Mouse (Mus musculus): Measurements from ENCODE around the gene Gsdme.

The Gsdme gene

DNA sequence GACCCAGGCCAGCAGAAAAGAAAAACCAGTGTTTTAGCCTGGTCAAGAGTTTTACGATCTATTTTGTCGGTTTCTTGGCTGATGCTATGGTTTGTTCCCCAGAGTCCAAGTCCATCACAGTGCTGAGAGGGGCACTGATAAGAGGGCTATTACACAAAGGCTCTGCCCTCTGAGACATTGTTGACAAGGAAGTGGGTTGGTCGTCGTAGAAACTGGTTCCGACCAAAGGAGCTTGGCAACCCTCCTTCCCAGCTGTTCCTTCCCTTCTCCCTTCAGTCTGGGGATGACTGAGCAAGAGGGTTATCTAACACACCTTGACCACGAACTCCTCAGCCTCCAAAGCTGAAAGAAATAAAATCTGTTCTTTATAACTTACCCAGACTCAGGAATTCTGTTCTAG is at the start of gene Gsdme:
TSS of gene Gsdme (minus strand) at position 193 of the 400 bp plus-strand sequence.
- in situ Hi-C loops (cut with MboI, MseI), result no loop called here

DNA sequence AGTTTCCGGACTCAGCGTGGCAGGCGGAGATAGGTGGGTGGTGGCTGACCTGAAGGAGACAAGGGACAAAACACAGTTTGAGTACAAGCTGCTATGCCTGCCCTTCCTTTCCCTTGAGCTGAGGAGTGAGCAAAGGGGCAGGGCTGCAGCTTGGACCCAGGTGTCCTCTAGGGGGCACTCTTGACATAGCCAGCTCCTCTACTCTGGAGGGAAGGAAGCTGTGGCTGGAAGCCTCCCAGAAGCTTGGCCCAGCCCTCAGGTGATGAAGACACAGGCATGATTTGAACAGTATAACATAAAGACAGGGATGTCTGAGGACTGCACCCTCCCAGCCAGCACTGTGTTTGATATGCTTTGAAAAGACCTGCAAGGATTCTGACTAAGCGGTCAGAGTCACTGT is 49.0 kb upstream of the Gsdme start:
- in situ Hi-C loops (cut with MboI, MseI), result no loop called here

DNA sequence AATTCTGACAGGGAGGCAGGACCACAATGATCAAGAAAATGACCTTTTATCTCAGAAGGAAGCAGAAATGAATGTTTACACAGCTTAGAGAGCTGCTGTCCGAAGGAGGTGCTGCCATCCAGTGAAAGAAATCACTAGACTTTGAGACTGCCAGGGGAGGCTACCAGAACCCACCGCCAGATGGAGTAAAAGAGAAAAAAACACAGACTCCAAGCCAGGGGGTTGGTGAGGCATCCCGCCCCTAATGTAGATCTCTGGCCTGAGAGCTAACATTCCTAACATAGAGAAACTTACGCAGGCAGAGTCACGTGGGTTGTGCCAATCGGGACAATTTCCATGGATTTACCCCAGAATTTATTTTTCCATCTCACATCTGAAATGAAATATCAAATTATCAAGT is 45.4 kb upstream of the Gsdme start:
- in situ Hi-C loops (cut with MboI, MseI), result loop anchor here in 1 of 2 experiments (5.0 kb wide), 1 partner anchor 228 kb away; no protein-coding TSS in a partner anchor

- in situ Hi-C loops (cut with MboI, MseI), result loop anchor here in 1 of 2 experiments (5.0 kb wide), 1 partner anchor 231 kb away; no protein-coding TSS in a partner anchor
Measured at GRCm38 (mm10) chr6:50306625-50307024, 43.0 kb upstream of the Gsdme start.

DNA sequence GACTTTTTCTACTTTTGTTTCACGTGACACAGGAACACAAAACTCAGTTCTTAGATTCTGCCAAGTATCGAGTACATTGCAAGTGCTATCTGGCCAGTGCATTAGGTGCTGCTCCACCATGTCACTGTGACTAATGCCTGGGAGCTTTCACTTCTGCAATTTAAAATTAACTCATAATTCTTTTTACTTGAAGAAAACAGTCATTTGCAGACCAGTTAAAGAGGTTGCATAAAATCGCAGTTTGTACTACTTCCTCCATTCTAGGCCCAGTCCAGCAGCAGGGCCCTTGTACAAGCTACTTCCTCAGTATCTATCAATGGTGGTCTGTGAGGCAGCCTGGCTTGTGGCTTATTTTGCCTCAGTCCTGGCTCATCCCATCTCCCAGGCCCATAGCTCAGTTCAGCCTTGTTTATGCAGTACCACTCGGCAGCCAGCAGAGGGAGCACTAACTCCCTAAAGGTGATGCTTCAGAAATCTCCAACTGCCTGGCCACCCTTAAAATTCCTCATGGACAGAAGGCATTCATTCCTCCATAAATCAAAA is 41.4 kb upstream of the Gsdme start:
- in situ Hi-C loops (cut with MboI, MseI), result loop anchor here (5.0 kb wide), 1 partner anchor 232 kb away; no protein-coding TSS in a partner anchor

GRCm38 (mm10) chr6:50301121-50301520 is 37.5 kb upstream of the Gsdme start:
- in situ Hi-C loops (cut with MboI, MseI), result loop anchor here in 1 of 2 experiments (5.0 kb wide), 1 partner anchor 236 kb away; no protein-coding TSS in a partner anchor

DNA sequence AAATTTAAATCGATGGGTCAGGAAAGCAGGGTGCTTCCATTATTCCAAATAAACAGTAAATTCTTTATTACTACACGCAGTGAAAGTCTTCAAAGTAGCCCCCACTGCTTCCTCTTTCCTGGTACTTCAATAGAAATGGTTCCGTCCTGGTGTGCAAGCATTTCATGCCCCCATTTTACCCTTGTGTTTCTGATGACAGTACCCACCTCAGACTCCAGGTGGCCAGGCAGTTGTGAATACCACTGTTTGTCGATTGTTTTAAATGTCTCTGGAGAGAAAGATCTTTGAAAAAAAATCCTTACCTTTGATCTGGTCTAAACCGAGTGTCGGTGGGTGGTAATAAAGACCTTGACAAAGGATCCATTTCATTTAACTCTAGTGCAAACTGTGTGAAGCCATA is 37.0 kb upstream of the Gsdme start:
- in situ Hi-C loops (cut with MboI, MseI), result loop anchor here in 1 of 2 experiments (5.0 kb wide), 1 partner anchor 237 kb away; no protein-coding TSS in a partner anchor

- in situ Hi-C loops (cut with MboI, MseI), result loop anchor here (5.0 to 10.0 kb wide), 2 partner anchors 194 to 782 kb away; no protein-coding TSS in a partner anchor
Measured at GRCm38 (mm10) chr6:50299071-50299470, 35.4 kb upstream of the Gsdme start.

DNA sequence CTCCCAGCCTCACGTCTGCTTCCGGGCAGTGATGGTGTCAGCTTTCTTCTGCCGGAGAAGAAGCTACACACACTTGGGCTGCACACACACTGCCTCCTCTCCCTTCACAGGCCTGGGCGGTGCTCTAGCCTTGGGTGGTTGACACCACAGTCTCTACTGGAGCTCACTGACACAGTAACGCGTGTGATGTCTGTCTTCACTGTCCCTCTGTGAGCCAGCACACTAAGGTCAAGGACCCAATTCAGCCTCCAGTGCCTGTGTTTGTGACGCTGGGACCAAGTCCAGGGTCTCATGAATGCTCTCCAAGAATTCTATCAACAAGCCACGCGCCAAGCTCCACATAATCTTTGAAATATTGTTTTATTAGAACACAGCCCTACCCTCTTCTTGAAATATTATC is 34.0 kb upstream of the Gsdme start:
- in situ Hi-C loops (cut with MboI, MseI), result loop anchor here (5.0 to 10.0 kb wide), 2 partner anchors 193 to 780 kb away; no protein-coding TSS in a partner anchor

- in situ Hi-C loops (cut with MboI, MseI), result loop anchor here (5.0 to 10.0 kb wide), 2 partner anchors 190 to 778 kb away; no protein-coding TSS in a partner anchor
Measured at GRCm38 (mm10) chr6:50295136-50295535, 31.5 kb upstream of the Gsdme start.

GRCm38 (mm10) chr6:50294128-50294527 is 30.5 kb upstream of the Gsdme start:
- in situ Hi-C loops (cut with MboI, MseI), result loop anchor here in 1 of 2 experiments (10.0 kb wide), 1 partner anchor 189 kb away; no protein-coding TSS in a partner anchor

- in situ Hi-C loops (cut with MboI, MseI), result loop anchor here in 1 of 2 experiments (10.0 kb wide), 1 partner anchor 187 kb away; no protein-coding TSS in a partner anchor
Measured at GRCm38 (mm10) chr6:50291650-50292049, 28.0 kb upstream of the Gsdme start.

- in situ Hi-C loops (cut with MboI, MseI), result loop anchor here in 1 of 2 experiments (5.0 kb wide), 1 partner anchor 765 kb away; no protein-coding TSS in a partner anchor
Measured at GRCm38 (mm10) chr6:50286881-50287280, 23.2 kb upstream of the Gsdme start.

- in situ Hi-C loops (cut with MboI, MseI), result no loop called here
Measured at GRCm38 (mm10) chr6:50279642-50280041, 16.0 kb upstream of the Gsdme start.

- in situ Hi-C loops (cut with MboI, MseI), result no loop called here
Measured at GRCm38 (mm10) chr6:50273947-50274346, 10.3 kb upstream of the Gsdme start.

- in situ Hi-C loops (cut with MboI, MseI), result no loop called here
Measured at GRCm38 (mm10) chr6:50273416-50273815, 9.8 kb upstream of the Gsdme start.

DNA sequence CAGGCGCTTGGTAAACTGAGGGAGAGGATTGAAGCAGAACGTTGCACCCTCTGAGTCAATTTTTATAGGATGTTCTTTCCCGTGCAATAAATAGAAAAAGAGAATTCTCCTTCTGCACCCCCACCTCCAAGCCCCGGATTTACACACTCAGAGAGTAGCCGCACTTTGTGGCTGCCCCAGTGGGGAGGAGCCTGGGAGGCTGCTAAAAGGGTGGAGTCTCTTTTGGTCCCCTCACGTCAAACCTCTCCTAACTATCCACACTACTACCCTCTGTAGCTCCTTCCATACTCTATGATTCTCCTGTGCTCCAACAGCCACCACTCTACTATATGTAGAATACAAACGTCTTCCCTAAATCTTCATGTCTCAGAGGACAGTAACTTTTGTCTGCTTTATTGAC is 1.4 kb downstream of the Gsdme start:
- in situ Hi-C loops (cut with MboI, MseI), result no loop called here

- in situ Hi-C loops (cut with MboI, MseI), result no loop called here
Measured at GRCm38 (mm10) chr6:50261922-50262261, 1.8 kb downstream of the Gsdme start.

DNA sequence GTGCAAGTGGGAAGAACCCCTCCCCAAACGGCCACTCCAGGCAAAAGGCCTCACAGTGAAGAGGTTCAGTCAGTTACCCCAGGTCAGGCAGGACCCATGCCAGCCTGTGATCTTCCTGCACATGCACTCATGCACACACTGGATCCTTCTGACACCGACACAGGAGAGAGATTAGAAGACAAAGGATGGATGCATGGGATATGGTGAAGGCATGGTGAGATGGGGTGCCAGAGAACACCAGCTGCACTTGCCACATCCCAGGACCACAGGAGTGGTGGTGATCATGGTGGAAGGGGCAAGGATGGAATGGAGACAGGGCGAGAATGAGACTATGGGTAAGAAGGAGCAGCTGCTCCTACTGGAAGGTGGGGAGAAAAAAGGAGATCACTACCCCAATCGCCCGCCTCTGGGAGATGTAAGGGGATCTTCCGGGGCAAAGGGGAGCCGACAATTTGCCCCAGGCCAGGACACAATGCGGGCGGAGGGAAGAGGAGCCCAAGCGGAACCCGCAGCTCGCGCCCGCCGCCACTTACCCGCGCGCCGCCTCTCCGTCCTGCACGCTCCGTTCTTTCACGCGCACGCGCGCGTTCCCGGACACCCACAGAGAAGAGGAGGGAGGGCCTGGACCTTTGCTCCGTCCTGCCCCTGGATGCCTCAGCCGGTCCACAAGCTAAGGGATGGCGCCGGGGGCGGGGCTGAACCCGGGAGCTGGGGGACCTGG is 2.3 kb downstream of the Gsdme start:
- in situ Hi-C loops (cut with MboI, MseI), result no loop called here

- in situ Hi-C loops (cut with MboI, MseI), result no loop called here
Measured at GRCm38 (mm10) chr6:50255356-50255755, 8.3 kb downstream of the Gsdme start.

DNA sequence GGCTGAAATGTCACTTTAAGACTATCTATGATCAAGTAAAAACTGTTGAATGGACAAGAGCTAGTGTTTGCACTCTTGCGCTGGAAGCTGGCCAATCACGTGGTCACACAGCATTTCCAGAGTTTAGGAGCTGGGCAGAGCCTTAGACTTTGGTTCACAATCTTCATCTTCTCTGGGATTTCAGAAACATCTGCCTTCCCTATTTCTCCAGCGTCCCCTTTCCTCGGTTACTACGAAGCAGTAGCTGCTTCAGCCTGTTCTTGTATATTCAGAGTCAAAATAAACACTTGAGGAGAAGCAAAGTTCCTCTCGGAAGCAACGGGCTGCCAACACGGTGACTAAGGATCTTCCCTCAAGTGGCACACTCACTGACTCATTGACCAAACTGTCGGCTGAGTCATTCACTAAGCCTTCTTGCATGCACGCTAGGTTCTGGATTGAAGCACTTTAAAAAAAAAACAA is 8.9 kb downstream of the Gsdme start:
- in situ Hi-C loops (cut with MboI, MseI), result no loop called here

- in situ Hi-C loops (cut with MboI, MseI), result no loop called here
Measured at GRCm38 (mm10) chr6:50252690-50253089, 11.0 kb downstream of the Gsdme start.

Data from T-helper 17 cell (primary cell).